Mouse (Mus musculus): ENCODE results near the gene Rab26. TPM values are rescaled to one million over a fixed set of nuclear protein-coding genes. Genes with fewer than 3 reads are reported as not detected.

Rab26 gene
- total and polyA plus RNA-seq, 3 experiments: 0.36 to 1.3 (median 0.40) TPM

- no peak for TF ChIP-seq IRF4 (IDR thresholded peaks at IDR 0.05; ENCODE audit: low read depth, low read length)
- no peak for TF ChIP-seq JUN (IDR thresholded peaks at IDR 0.05; ENCODE audit: insufficient read depth, low read depth, low read length)
- TF ChIP-seq NELFE (IDR thresholded peaks at IDR 0.05; ENCODE audit: low read depth, low read length): no peak
- no peak for TF ChIP-seq ETS1 (conservative IDR thresholded peaks at IDR 0.05; ENCODE audit: low read depth, low read length)
- no peak for TF ChIP-seq USF2 (conservative IDR thresholded peaks at IDR 0.05; ENCODE audit: low read depth, low read length)
- TF ChIP-seq CHD1 (IDR thresholded peaks at IDR 0.05; ENCODE audit: low read depth, low read length): no peak
- TF ChIP-seq MYC (IDR thresholded peaks at IDR 0.05; ENCODE audit: low read depth, low read length): no peak
- no peak for TF ChIP-seq BHLHE40 (IDR thresholded peaks at IDR 0.05; ENCODE audit: low read depth, low read length)
- TF ChIP-seq MXI1 (IDR thresholded peaks at IDR 0.05; ENCODE audit: low read depth, low read length): no peak
- TF ChIP-seq ZNF384 (IDR thresholded peaks at IDR 0.05; ENCODE audit: low read depth, low read length): no peak
- TF ChIP-seq SIN3A (IDR thresholded peaks at IDR 0.05; ENCODE audit: low read length): no peak
- TF ChIP-seq RCOR1 (conservative IDR thresholded peaks at IDR 0.05; ENCODE audit: low read depth, low read length): no peak
- TF ChIP-seq HCFC1 (IDR thresholded peaks at IDR 0.05; ENCODE audit: low read depth, low read length): no peak
- no peak for TF ChIP-seq SMC3 (IDR thresholded peaks at IDR 0.05; ENCODE audit: low read depth, low read length)
- no peak for TF ChIP-seq TBP (conservative IDR thresholded peaks at IDR 0.05; ENCODE audit: low read depth, low read length)
- TF ChIP-seq TCF12 (IDR thresholded peaks at IDR 0.05; ENCODE audit: low read depth, low read length): no peak
- no peak for TF ChIP-seq POLR2AphosphoS2 (IDR thresholded peaks at IDR 0.05; ENCODE audit: low read depth, low read length)
- no peak for TF ChIP-seq ELF1 (IDR thresholded peaks at IDR 0.05; ENCODE audit: low read depth, low read length)
- no peaks in the 10 kb centered on the region for H3K4me1 ChIP-seq (ENCODE audit: control insufficient read depth in 1 of 2, insufficient read depth in 2 of 2)
- no peaks in the 10 kb centered on the region for H3K79me2 ChIP-seq (replicated peaks; ENCODE audit: control insufficient read depth, extremely low read depth, insufficient read depth, poor library complexity, severe bottlenecking)
- dilution Hi-C loops (cut with MboI; ENCODE audit: extremely low pct_ligation_motif_present, extremely low pct_unique_long_range_greater_than_20kb, low sequenced_read_pairs): no loop called here
- H3K4me3 ChIP-seq (replicated peaks in 1 of 3; ENCODE audit: low read depth in 2 of 3, low read length in 2 of 3, poor library complexity in 1 of 3): no peak overlapping the region
- H3K9ac ChIP-seq (ENCODE audit: insufficient read depth, low read depth): no peak overlapping the region
- peaks cover 21% of the 10 kb centered on the region for H3K27me3 ChIP-seq (replicated peaks)
- no peak overlapping the region for H3K27ac ChIP-seq (ENCODE audit: insufficient read depth, low read depth)
- in situ Hi-C loops (cut with MboI; ENCODE audit: low pct_ligation_motif_present, low pct_unique_long_range_greater_than_20kb, low sequenced_read_pairs): no loop called here
- H3K36me3 ChIP-seq (replicated peaks in 1 of 2; ENCODE audit: control insufficient read depth in 1 of 2, insufficient read depth in 1 of 2, low read length in 1 of 2): no peaks in the 10 kb centered on the region
- H3K9me3 ChIP-seq (replicated peaks; ENCODE audit: low read length): no peaks in the 10 kb centered on the region
- no peak for DNase-seq (ENCODE audit: extremely low read depth)
- H3K4me2 ChIP-seq (ENCODE audit: insufficient read depth, low read depth, poor library complexity, severe bottlenecking): no peak overlapping the region
These were observed 38.0 kb downstream of the Rab26 start for GRCm38 (mm10) chr17:24496026-24496425.

GRCm38 (mm10) chr17:24495443-24495842, 38.6 kb downstream of the Rab26 start:
- no peak overlapping the region for H3K4me2 ChIP-seq (ENCODE audit: insufficient read depth, low read depth, poor library complexity, severe bottlenecking)
- no peaks in the 10 kb centered on the region for H3K9me3 ChIP-seq (replicated peaks; ENCODE audit: low read length)
- no peaks in the 10 kb centered on the region for H3K79me2 ChIP-seq (replicated peaks; ENCODE audit: control insufficient read depth, extremely low read depth, insufficient read depth, poor library complexity, severe bottlenecking)
- no peak overlapping the region for H3K4me3 ChIP-seq (replicated peaks in 1 of 3; ENCODE audit: low read depth in 2 of 3, low read length in 2 of 3, poor library complexity in 1 of 3)
- H3K4me1 ChIP-seq (ENCODE audit: control insufficient read depth in 1 of 2, insufficient read depth in 2 of 2): no peaks in the 10 kb centered on the region
- no peaks in the 10 kb centered on the region for H3K36me3 ChIP-seq (replicated peaks in 1 of 2; ENCODE audit: control insufficient read depth in 1 of 2, insufficient read depth in 1 of 2, low read length in 1 of 2)
- no peak for DNase-seq (ENCODE audit: extremely low read depth)
- no peak overlapping the region for H3K27ac ChIP-seq (ENCODE audit: insufficient read depth, low read depth)
- no peak overlapping the region for H3K9ac ChIP-seq (ENCODE audit: insufficient read depth, low read depth)
- peaks cover 24% of the 10 kb centered on the region for H3K27me3 ChIP-seq (replicated peaks)
- TF ChIP-seq ZNF384 (IDR thresholded peaks at IDR 0.05; ENCODE audit: low read depth, low read length) (no peak), SMC3 (IDR thresholded peaks at IDR 0.05; ENCODE audit: low read depth, low read length) (no peak), KAT2A (IDR thresholded peaks at IDR 0.05; ENCODE audit: insufficient replicate concordance, low read length) (no peak), EP300 (IDR thresholded peaks at IDR 0.05; ENCODE audit: low read length) (no peak), UBTF (IDR thresholded peaks at IDR 0.05; ENCODE audit: low read depth, low read length) (no peak), ZC3H11A (IDR thresholded peaks at IDR 0.05; ENCODE audit: low read depth, low read length) (no peak)
- dilution Hi-C loops (cut with MboI; ENCODE audit: extremely low pct_ligation_motif_present, extremely low pct_unique_long_range_greater_than_20kb, low sequenced_read_pairs) (no loop called here), in situ Hi-C loops (cut with MboI; ENCODE audit: low pct_ligation_motif_present, low pct_unique_long_range_greater_than_20kb, low sequenced_read_pairs) (no loop called here)
